Mouse (Mus musculus): ENCODE data around the gene Gna14. TPM values are rescaled to one million over a fixed set of nuclear protein-coding genes. Genes with fewer than 3 reads are reported as not detected.
A peak's percentile ranks its signal among the peaks of the same experiment; 100 is the strongest.

Gene Gna14
- polyA plus RNA-seq, 1 experiment from 2014 or later: 23.8 TPM

GRCm38 (mm10) chr19:16425596-16425995 is 10.0 kb upstream of the Gna14 start:
- 79% methylated on average over 2 of the region's 2 CpGs for WGBS
- Histone ChIP-seq H3K9me3 (ENCODE audit: control insufficient read depth, low read length) (peaks cover 8% of the 10 kb centered on the region; the same call in 1 of the 2 replicates), H3K27ac (ENCODE audit: low read depth) (no peak overlapping the region), H3K9ac (ENCODE audit: low read length) (no peak overlapping the region), H3K27me3 (replicated peaks; ENCODE audit: control insufficient read depth, insufficient read depth, low read length) (no peaks in the 10 kb centered on the region), H3K4me3 (ENCODE audit: low read depth, low read length) (no peak overlapping the region), H3K4me2 (ENCODE audit: low read length) (no peak overlapping the region), H3K4me1 (replicated peaks; ENCODE audit: control insufficient read depth, insufficient read depth, low read length) (no peaks in the 10 kb centered on the region), H3K36me3 (ENCODE audit: control insufficient read depth, insufficient read depth, low read length) (no peaks in the 10 kb centered on the region)
- no peak for DNase-seq (ENCODE audit: low spot score)
- no peak for ATAC-seq (replicated peaks; ENCODE audit: low FRiP score, low TSS enrichment, low read depth)

GRCm38 (mm10) chr19:16431368-16431767 is 4.2 kb upstream of the Gna14 start:
- Histone ChIP-seq H3K27me3 (replicated peaks; ENCODE audit: control insufficient read depth, insufficient read depth, low read length) (no peaks in the 10 kb centered on the region), H3K36me3 (ENCODE audit: control insufficient read depth, insufficient read depth, low read length) (no peaks in the 10 kb centered on the region), H3K4me3 (ENCODE audit: low read depth, low read length) (no peak overlapping the region), H3K9ac (ENCODE audit: low read length) (no peak overlapping the region), H3K9me3 (ENCODE audit: control insufficient read depth, low read length) (peaks cover 8% of the 10 kb centered on the region; the same call in 1 of the 2 replicates), H3K27ac (ENCODE audit: low read depth) (no peak overlapping the region), H3K4me1 (replicated peaks; ENCODE audit: control insufficient read depth, insufficient read depth, low read length) (peaks cover 8% of the 10 kb centered on the region; the same call in 1 of the 2 replicates), H3K4me2 (ENCODE audit: low read length) (no peak overlapping the region)
- DNase-seq (ENCODE audit: low spot score) (no peak), ATAC-seq (replicated peaks; ENCODE audit: low FRiP score, low TSS enrichment, low read depth) (no peak)
- WGBS: 89% methylated on average over 8 of the region's 8 CpGs

- H3K27ac ChIP-seq (ENCODE audit: low read depth): no peak overlapping the region
Observed at GRCm38 (mm10) chr19:16434879-16435278, 683 bp upstream of the Gna14 start.

GRCm38 (mm10) chr19:16436335-16437169 is 990 bp downstream of the Gna14 start:
- H3K4me2 ChIP-seq (ENCODE audit: low read length): peak overlapping the region; percentile 66
- H3K4me1 ChIP-seq (replicated peaks; ENCODE audit: control insufficient read depth, insufficient read depth, low read length): peaks cover 28% of the 10 kb centered on the region
- 4% methylated on average over 61 of the region's 61 CpGs for WGBS
- H3K36me3 ChIP-seq (ENCODE audit: control insufficient read depth, insufficient read depth, low read length): no peaks in the 10 kb centered on the region
- peak; percentile 70 for DNase-seq (ENCODE audit: low spot score)
- peak overlapping the region; percentile 55 for H3K4me3 ChIP-seq (ENCODE audit: low read depth, low read length)
- ATAC-seq (replicated peaks; ENCODE audit: low FRiP score, low TSS enrichment, low read depth): 0 out of 2 replicates have a peak, but pooled peaks have one; percentile 12
- peak overlapping the region; percentile 60 for H3K9ac ChIP-seq (ENCODE audit: low read length)
- H3K9me3 ChIP-seq (ENCODE audit: control insufficient read depth, low read length): no peaks in the 10 kb centered on the region
- peak overlapping the region; percentile 30 for H3K27ac ChIP-seq (ENCODE audit: low read depth)
- no peaks in the 10 kb centered on the region for H3K27me3 ChIP-seq (replicated peaks; ENCODE audit: control insufficient read depth, insufficient read depth, low read length)

More at GRCm38 (mm10) chr19:16434879-16435278, 683 bp upstream of the Gna14 start:
- H3K4me1 ChIP-seq (replicated peaks; ENCODE audit: control insufficient read depth, insufficient read depth, low read length): peaks cover 27% of the 10 kb centered on the region
- no peak for DNase-seq (ENCODE audit: low spot score)
- no peak for ATAC-seq (replicated peaks; ENCODE audit: low FRiP score, low TSS enrichment, low read depth)
- WGBS: 19% methylated on average over 9 of the region's 9 CpGs
- H3K4me3 ChIP-seq (ENCODE audit: low read depth, low read length): peak overlapping the region; percentile 55
- H3K9me3 ChIP-seq (ENCODE audit: control insufficient read depth, low read length): no peaks in the 10 kb centered on the region
- H3K36me3 ChIP-seq (ENCODE audit: control insufficient read depth, insufficient read depth, low read length): no peaks in the 10 kb centered on the region
- peak overlapping the region; percentile 66 for H3K4me2 ChIP-seq (ENCODE audit: low read length)
- no peak overlapping the region for H3K9ac ChIP-seq (ENCODE audit: low read length)
- H3K27me3 ChIP-seq (replicated peaks; ENCODE audit: control insufficient read depth, insufficient read depth, low read length): no peaks in the 10 kb centered on the region

GRCm38 (mm10) chr19:16437170-16437483 is 1.6 kb downstream of the Gna14 start:
- Histone ChIP-seq H3K4me3 (ENCODE audit: low read depth, low read length) (peak overlapping the region; percentile 55), H3K4me2 (ENCODE audit: low read length) (peak overlapping the region; percentile 66), H3K36me3 (ENCODE audit: control insufficient read depth, insufficient read depth, low read length) (no peaks in the 10 kb centered on the region), H3K4me1 (replicated peaks; ENCODE audit: control insufficient read depth, insufficient read depth, low read length) (peaks cover 28% of the 10 kb centered on the region), H3K9ac (ENCODE audit: low read length) (peak overlapping the region; percentile 60), H3K27ac (ENCODE audit: low read depth) (peak overlapping the region; percentile 30), H3K27me3 (replicated peaks; ENCODE audit: control insufficient read depth, insufficient read depth, low read length) (no peaks in the 10 kb centered on the region), H3K9me3 (ENCODE audit: control insufficient read depth, low read length) (no peaks in the 10 kb centered on the region)
- no peak for ATAC-seq (replicated peaks; ENCODE audit: low FRiP score, low TSS enrichment, low read depth)
- 63% methylated on average over 4 of the region's 4 CpGs for WGBS
- no peak for DNase-seq (ENCODE audit: low spot score)

GRCm38 (mm10) chr19:16437906-16438305 is 2.3 kb downstream of the Gna14 start:
- Histone ChIP-seq H3K27ac (ENCODE audit: low read depth) (peak overlapping the region; percentile 30), H3K4me2 (ENCODE audit: low read length) (peak overlapping the region; percentile 66), H3K36me3 (ENCODE audit: control insufficient read depth, insufficient read depth, low read length) (no peaks in the 10 kb centered on the region), H3K4me1 (replicated peaks; ENCODE audit: control insufficient read depth, insufficient read depth, low read length) (peaks cover 30% of the 10 kb centered on the region), H3K9ac (ENCODE audit: low read length) (peak overlapping the region; percentile 60; the same call in 1 of the 2 replicates), H3K9me3 (ENCODE audit: control insufficient read depth, low read length) (no peaks in the 10 kb centered on the region), H3K4me3 (ENCODE audit: low read depth, low read length) (peak overlapping the region; percentile 55), H3K27me3 (replicated peaks; ENCODE audit: control insufficient read depth, insufficient read depth, low read length) (no peaks in the 10 kb centered on the region)
- DNase-seq (ENCODE audit: low spot score) (no peak), ATAC-seq (replicated peaks; ENCODE audit: low FRiP score, low TSS enrichment, low read depth) (0 out of 2 replicates have a peak, but pooled peaks have one; percentile 16)
- 40% methylated on average over 5 of the region's 5 CpGs for WGBS

GRCm38 (mm10) chr19:16439278-16439677 is 3.7 kb downstream of the Gna14 start:
- peak overlapping the region; percentile 78; the same call in 1 of the 2 replicates for H3K27ac ChIP-seq (ENCODE audit: low read depth)
- 35% methylated on average over 4 of the region's 4 CpGs for WGBS
- DNase-seq (ENCODE audit: low spot score) (peak; percentile 68), ATAC-seq (replicated peaks; ENCODE audit: low FRiP score, low TSS enrichment, low read depth) (no peak)
- H3K4me3 ChIP-seq (ENCODE audit: low read depth, low read length): 0 out of 2 replicates have a peak overlapping the region, but pooled peaks have one; percentile 6
- H3K4me2 ChIP-seq (ENCODE audit: low read length): peak overlapping the region; percentile 66
- H3K36me3 ChIP-seq (ENCODE audit: control insufficient read depth, insufficient read depth, low read length): no peaks in the 10 kb centered on the region
- H3K27me3 ChIP-seq (replicated peaks; ENCODE audit: control insufficient read depth, insufficient read depth, low read length): no peaks in the 10 kb centered on the region
- H3K9ac ChIP-seq (ENCODE audit: low read length): no peak overlapping the region; the same call in 1 of the 2 replicates
- no peaks in the 10 kb centered on the region for H3K9me3 ChIP-seq (ENCODE audit: control insufficient read depth, low read length)
- peaks cover 30% of the 10 kb centered on the region for H3K4me1 ChIP-seq (replicated peaks; ENCODE audit: control insufficient read depth, insufficient read depth, low read length)

GRCm38 (mm10) chr19:16439834-16440233 is 4.3 kb downstream of the Gna14 start:
- WGBS: 40% methylated on average over 13 of the region's 13 CpGs
- Histone ChIP-seq H3K36me3 (ENCODE audit: control insufficient read depth, insufficient read depth, low read length) (no peaks in the 10 kb centered on the region), H3K9me3 (ENCODE audit: control insufficient read depth, low read length) (no peaks in the 10 kb centered on the region), H3K9ac (ENCODE audit: low read length) (no peak overlapping the region; the same call in 1 of the 2 replicates), H3K4me1 (replicated peaks; ENCODE audit: control insufficient read depth, insufficient read depth, low read length) (peaks cover 30% of the 10 kb centered on the region), H3K27me3 (replicated peaks; ENCODE audit: control insufficient read depth, insufficient read depth, low read length) (no peaks in the 10 kb centered on the region), H3K4me2 (ENCODE audit: low read length) (peak overlapping the region; percentile 66), H3K27ac (ENCODE audit: low read depth) (peak overlapping the region; percentile 78; the same call in 1 of the 2 replicates), H3K4me3 (ENCODE audit: low read depth, low read length) (no peak overlapping the region)
- DNase-seq (ENCODE audit: low spot score): no peak
- ATAC-seq (replicated peaks; ENCODE audit: low FRiP score, low TSS enrichment, low read depth): no peak

Measured in intestine, embryonic 14.5 days (tissue).